Mouse (Mus musculus): ENCODE measurements at regions not wholly inside any gene's neighbourhood (a gene's known extent, or its start where the extent isn't known, plus 50 kb on each side); places are given as distances from the start of the nearest gene placed in this dataset.

- peak; percentile 13 to 32 for DNase-seq (ENCODE audit: low spot score in 2 of 2)
Measured at GRCm38 (mm10) chr7:40422125-40422524, 476.0 kb upstream of the Vstm2b start.

- DNase-seq (ENCODE audit: low spot score in 2 of 2) = no peak
Measured at GRCm38 (mm10) chr7:40429416-40429815, 468.7 kb upstream of the Vstm2b start.

GRCm38 (mm10) chr7:40433906-40434305 is 464.2 kb upstream of the Vstm2b start:
- no peak for DNase-seq (ENCODE audit: low spot score in 2 of 2)

- DNase-seq (ENCODE audit: low spot score in 2 of 2) = no peak
Measured at GRCm38 (mm10) chr7:40441128-40441527, 457.0 kb upstream of the Vstm2b start.

- no peak for DNase-seq (ENCODE audit: low spot score in 2 of 2)
Measured at GRCm38 (mm10) chr7:40441786-40442185, 456.3 kb upstream of the Vstm2b start.

- DNase-seq (ENCODE audit: low spot score in 2 of 2) = no peak
Measured at GRCm38 (mm10) chr7:40466382-40466781, 431.7 kb upstream of the Vstm2b start.

- no peak for DNase-seq (ENCODE audit: low spot score in 2 of 2)
Measured at GRCm38 (mm10) chr7:40487256-40487655, 410.9 kb upstream of the Vstm2b start.

- no peak for DNase-seq (ENCODE audit: low spot score in 2 of 2)
Measured at GRCm38 (mm10) chr7:40522703-40523267, 375.3 kb upstream of the Vstm2b start.

- peak in 1 of 2 experiments; percentile 6 for DNase-seq (ENCODE audit: low spot score in 2 of 2)
Measured at GRCm38 (mm10) chr7:40536601-40537000, 361.5 kb upstream of the Vstm2b start.

- no peak for DNase-seq (ENCODE audit: low spot score in 2 of 2)
Measured at GRCm38 (mm10) chr7:40537621-40538020, 360.5 kb upstream of the Vstm2b start.

- no peak for DNase-seq (ENCODE audit: low spot score in 2 of 2)
Measured at GRCm38 (mm10) chr7:40539789-40540188, 358.3 kb upstream of the Vstm2b start.

GRCm38 (mm10) chr7:40541283-40541682 is 356.8 kb upstream of the Vstm2b start:
- no peak for DNase-seq (ENCODE audit: low spot score in 2 of 2)

GRCm38 (mm10) chr7:40563447-40564118 is 334.5 kb upstream of the Vstm2b start:
- DNase-seq (ENCODE audit: low spot score in 2 of 2) = no peak

GRCm38 (mm10) chr7:40575971-40576370 is 322.2 kb upstream of the Vstm2b start:
- DNase-seq (ENCODE audit: low spot score in 2 of 2) = peak; percentile 5 to 7

- peak; percentile 4 to 23 for DNase-seq (ENCODE audit: low spot score in 2 of 2)
Measured at GRCm38 (mm10) chr7:40577365-40577764, 320.8 kb upstream of the Vstm2b start.

GRCm38 (mm10) chr7:40620761-40621160 is 277.4 kb upstream of the Vstm2b start:
- DNase-seq (ENCODE audit: low spot score in 2 of 2) = no peak

GRCm38 (mm10) chr7:40622811-40623210 is 275.3 kb upstream of the Vstm2b start:
- DNase-seq (ENCODE audit: low spot score in 2 of 2) = peak; percentile 83 to 84

GRCm38 (mm10) chr7:40623286-40623685 is 274.8 kb upstream of the Vstm2b start:
- no peak for DNase-seq (ENCODE audit: low spot score in 2 of 2)

GRCm38 (mm10) chr7:40636369-40636768 is 261.8 kb upstream of the Vstm2b start:
- DNase-seq (ENCODE audit: low spot score in 2 of 2) = no peak

- DNase-seq (ENCODE audit: low spot score in 2 of 2) = peak; percentile 34 to 41
Measured at GRCm38 (mm10) chr7:40654982-40655381, 243.1 kb upstream of the Vstm2b start.

GRCm38 (mm10) chr7:40655391-40655790 is 242.7 kb upstream of the Vstm2b start:
- peak in 1 of 2 experiments; percentile 9 for DNase-seq (ENCODE audit: low spot score in 2 of 2)

- DNase-seq (ENCODE audit: low spot score in 2 of 2) = no peak
Measured at GRCm38 (mm10) chr7:40659662-40660061, 238.5 kb upstream of the Vstm2b start.

- DNase-seq (ENCODE audit: low spot score in 2 of 2) = no peak
Measured at GRCm38 (mm10) chr7:40663781-40664180, 234.3 kb upstream of the Vstm2b start.

GRCm38 (mm10) chr7:40666625-40667024 is 231.5 kb upstream of the Vstm2b start:
- no peak for DNase-seq (ENCODE audit: low spot score in 2 of 2)
